Mouse (Mus musculus): ENCODE data around the gene Disp3.

The Disp3 gene

DNA sequence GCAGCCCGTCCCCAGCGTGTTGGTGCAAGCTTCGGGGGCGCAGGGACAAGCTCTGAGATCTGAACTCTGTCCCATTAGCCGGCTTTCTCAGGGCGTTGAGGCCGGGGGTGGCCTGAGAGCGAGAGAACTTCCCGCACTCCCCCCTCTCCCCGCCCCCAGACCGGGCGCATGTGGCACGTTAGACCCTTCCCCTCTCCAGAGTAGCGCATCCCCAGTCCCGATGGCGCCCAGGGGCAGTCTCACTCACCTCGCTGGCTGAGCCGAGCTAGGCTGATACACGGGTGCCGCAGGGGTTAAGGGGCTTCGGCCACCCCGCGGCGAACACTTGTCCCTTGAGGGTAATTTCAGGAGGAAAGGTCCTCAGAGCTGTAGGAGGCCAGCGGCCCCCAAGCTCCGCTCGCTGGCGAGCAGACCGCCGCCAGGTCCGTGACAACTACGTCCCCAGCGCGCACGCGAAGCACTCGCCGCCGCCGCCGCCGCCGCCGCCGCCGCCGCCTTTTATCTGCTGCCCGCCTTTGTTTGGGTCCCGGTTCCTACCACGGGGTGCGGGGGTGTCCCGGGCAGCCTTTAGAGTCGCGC, at the start of gene Disp3:
Gene Disp3 (minus strand): TSS at position 490 of the 579 bp plus-strand sequence.
- no peak for DNase-seq (ENCODE audit: low spot score in 2 of 2)

DNA sequence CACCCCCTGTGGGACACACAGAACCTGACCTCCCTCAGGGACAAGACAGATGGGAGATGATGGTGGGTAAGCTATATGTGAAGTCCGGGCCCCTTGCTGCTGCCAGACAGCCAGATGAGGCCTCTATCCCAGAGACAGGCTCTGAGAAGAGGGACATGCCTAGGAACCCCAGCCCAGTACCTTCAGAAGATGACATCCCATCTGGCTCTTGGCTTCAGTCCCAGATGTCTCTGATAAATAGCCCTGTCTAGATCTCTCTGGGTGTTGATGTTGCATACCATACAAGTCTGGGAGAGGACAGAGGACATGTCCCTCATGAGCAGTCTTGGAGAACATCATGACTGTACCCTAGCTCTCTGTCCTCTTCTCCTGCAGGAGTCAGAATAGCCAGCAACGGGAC, 42.5 kb upstream of the Disp3 start:
- DNase-seq (ENCODE audit: low spot score in 2 of 2), result no peak

DNA sequence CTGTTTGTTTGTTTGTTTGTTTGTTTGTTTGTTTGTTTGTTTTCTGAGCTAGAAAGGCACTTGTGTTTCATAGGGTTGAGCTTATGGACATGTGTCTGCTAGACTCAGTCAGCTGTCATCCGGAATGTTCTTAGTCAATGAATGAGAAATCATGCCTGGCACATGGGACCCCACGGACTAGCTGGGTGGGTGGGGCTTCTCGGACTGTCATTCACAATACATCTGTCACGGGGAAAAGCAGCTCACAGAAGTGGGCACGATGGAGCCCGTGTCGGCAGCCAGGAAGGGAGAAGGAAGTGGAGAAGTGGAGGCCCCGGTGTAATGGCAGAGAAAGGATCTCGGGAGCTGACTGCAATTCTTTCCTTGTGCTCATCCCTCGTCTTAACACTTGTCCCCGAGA, 41.7 kb upstream of the Disp3 start:
- no peak for DNase-seq (ENCODE audit: low spot score in 2 of 2)

DNA sequence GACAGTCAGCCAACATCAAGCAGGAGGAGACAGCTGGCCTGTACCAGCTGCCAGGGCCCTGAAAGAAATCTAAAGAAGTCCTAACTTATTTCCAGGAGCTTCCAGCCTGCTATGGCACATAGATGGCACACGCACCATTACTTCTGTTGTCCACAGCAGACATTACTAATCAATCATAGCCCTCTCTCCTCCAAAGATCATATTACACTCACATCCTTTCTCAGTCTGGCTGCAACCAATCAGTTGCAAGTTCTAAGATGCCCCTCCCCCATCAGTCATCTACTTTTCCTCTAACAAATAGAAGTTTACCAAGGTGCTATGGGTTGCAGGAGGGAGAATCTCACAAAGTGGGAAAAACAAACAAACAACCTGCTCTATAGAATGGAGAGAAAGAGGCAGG, 40.5 kb upstream of the Disp3 start:
- DNase-seq (ENCODE audit: low spot score in 2 of 2), result no peak

GRCm38 (mm10) chr4:148327266-148327997, 39.7 kb upstream of the Disp3 start:
- DNase-seq (ENCODE audit: low spot score in 2 of 2), result no peak

DNA sequence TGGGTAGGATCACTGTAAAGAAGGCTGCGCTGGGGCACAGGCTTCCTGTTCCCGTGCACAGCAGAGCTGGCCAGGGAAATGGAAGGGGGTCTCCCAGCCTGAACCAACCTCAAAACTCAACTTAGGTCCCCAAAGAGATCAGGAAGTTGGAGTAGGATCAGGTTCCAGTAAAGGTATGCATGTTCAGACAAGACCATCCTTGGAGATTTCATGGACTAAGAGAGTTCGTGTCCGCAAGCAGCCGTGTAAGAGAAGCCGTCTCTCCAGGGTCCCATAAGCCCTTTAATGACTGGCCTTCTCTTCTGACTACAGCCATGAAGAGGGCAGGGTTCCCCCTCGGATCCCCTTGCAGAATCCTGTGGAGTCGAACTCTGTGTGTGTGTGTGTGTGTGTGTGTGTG, 39.0 kb upstream of the Disp3 start:
- no peak for DNase-seq (ENCODE audit: low spot score in 2 of 2)

- no peak for DNase-seq (ENCODE audit: low spot score in 2 of 2)
These were observed 38.2 kb upstream of the Disp3 start for GRCm38 (mm10) chr4:148325951-148326350.

DNA sequence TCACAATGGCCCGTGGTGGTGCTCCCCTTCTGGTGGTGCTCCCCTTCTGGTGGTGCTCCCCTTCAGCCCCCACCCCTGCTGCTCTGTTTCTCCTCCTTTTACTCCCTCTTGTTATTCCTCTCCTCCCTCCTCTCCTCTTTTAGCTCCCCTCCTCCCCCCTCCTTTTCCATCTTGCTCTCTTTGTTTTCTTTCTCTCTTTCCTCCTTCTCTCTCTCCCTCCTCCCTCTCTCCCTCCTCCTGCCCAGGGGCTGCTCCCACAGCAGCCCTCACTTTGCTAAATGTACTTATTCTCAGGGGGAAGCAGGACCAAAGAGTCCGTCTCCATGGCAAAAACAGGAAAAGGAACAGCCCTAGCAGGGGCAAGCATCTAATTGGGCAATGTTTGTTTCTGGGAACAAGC, 37.3 kb upstream of the Disp3 start:
- no peak for DNase-seq (ENCODE audit: low spot score in 2 of 2)

- no peak for DNase-seq (ENCODE audit: low spot score in 2 of 2)
These were observed 34.4 kb upstream of the Disp3 start for GRCm38 (mm10) chr4:148322152-148322551.

GRCm38 (mm10) chr4:148319366-148319765, 31.6 kb upstream of the Disp3 start:
- DNase-seq (ENCODE audit: low spot score in 2 of 2), result no peak

DNA sequence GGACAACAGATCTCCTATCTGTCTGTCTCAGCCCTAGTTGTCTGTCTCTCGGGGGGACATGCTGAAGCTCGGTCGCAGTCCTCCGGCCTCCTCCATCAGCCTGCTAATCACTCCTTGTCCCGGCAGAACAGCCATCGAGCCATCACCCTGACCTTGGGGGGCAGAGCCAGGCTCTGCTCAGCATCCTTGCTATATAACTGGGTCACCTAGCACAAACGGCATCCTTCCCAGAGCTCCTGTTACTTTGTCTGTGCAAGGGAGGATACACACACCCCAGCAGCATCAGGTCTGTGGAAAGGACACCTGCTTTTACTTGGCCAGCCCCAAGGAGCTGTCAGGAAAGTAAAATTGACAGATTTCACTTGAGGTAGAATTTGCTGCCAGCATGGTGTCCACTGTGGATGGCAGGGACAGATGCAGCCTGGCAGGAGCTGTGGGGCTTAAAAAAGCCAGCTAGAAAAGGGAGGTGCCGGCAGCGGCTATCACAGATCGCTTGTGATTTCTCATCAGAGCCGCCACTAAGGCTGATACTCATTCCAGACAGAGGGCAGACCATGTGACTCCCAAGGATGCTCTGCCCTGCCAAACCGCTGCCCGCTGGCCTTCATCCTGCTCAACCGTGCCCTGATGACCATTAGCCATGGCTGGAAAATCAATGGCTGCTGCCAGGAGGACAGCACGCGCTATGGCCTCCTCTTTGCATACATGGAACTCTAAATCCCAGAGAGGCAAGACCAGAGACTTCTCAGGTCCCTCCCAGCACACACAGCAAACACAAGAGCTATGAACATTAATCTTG, 27.8 kb upstream of the Disp3 start:
- no peak for DNase-seq (ENCODE audit: low spot score in 2 of 2)

- no peak for DNase-seq (ENCODE audit: low spot score in 2 of 2)
These were observed 26.6 kb upstream of the Disp3 start for GRCm38 (mm10) chr4:148314396-148314795.

DNA sequence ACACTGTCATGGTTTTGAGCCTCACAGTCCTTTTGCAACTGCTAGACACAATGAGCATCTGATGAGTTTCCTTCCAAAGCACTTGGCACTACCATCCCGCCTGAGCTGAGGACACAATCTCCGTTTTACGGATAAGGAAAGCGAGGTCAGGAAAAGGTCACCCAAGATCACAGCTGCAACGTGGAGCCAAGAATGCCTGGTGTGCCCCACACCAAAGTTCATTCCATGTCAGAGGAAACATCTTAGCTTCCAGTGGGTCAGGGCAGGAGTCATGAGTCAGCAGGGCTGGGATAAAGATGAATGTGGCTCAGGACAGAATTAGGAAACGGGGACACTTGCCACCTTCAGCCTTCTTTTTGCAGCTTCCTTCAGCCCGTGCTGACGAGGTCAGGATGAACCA, 25.8 kb upstream of the Disp3 start:
- no peak for DNase-seq (ENCODE audit: low spot score in 2 of 2)

- DNase-seq (ENCODE audit: low spot score in 2 of 2), result no peak
These were observed 24.7 kb upstream of the Disp3 start for GRCm38 (mm10) chr4:148312296-148313116.

DNA sequence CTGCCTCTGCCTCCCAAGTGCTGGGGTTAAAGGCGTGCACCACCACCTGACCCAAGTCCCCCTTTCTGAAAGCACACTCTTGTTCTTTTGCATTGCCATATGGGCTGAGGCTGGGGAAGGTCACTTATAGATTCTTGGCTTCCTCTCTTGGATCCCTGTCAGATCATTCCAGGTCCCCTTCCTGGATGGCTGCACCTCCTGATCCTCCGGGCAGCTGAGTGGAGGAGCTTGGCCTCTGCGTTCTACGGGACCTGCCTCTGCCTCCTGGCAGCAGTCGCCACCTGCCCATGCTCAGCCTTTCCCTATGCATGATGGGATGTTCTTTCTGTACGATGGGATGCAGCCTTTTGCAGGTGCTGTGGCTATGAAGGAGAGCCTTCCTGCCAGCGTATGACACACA, 23.1 kb upstream of the Disp3 start:
- DNase-seq (ENCODE audit: low spot score in 2 of 2), result no peak

GRCm38 (mm10) chr4:148310126-148310525, 22.4 kb upstream of the Disp3 start:
- DNase-seq (ENCODE audit: low spot score in 2 of 2), result no peak

DNA sequence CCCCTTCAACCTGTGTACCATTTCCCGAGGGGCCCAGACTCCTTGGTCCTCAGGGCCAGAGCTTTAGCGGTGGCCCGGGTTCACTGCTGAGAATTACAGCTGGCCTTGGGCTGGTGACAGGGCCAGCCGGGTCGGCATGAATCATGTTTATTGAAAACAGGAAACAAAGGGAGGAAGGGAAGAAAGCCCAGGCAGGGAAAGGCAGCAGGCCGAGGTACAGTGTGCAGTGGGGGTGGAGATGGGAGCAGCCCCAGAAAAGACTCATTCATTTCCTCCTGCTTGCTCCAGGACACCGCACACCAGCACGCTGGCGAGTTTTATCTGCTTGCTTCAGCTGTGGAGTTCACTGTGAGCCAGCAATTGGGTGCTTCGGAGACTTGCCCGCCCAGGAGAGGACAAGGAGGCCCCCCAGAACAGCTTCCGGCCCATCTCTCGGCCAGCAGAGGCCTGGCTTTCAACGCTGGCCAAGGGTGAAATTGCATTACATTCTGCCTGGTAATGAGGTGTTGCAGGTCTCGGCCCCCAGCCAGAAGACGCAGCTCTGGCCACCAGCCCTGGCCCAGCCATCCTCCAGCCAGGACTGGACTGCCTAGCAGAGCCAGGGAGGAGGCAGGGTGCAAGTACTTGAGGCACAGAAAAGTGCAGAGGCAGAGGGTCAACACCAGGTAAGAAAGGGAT, 18.8 kb upstream of the Disp3 start:
- no peak for DNase-seq (ENCODE audit: low spot score in 2 of 2)

- no peak for DNase-seq (ENCODE audit: low spot score in 2 of 2)
These were observed 11.0 kb upstream of the Disp3 start for GRCm38 (mm10) chr4:148298720-148299119.

DNA sequence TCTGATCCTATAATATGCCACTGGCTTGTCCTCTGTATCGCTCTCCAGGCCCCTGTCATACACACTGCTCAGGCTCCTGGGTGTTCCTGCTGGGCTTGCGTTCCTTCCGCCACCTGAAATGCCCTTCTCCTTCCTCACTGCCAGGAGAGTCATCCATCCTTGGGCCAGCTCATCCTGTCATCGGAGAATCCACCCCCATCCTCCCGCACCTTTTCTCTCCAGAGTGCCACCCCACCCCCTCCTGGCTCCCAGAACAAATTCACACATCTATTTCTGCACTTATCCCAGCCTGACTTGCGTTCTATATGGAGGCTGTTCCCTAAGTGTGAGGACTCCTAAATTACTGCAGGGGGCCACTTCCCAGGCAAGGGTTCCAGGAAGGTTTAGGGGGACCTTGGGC, 9.9 kb upstream of the Disp3 start:
- DNase-seq (ENCODE audit: low spot score in 2 of 2), result no peak

GRCm38 (mm10) chr4:148293319-148293718, 5.6 kb upstream of the Disp3 start:
- DNase-seq (ENCODE audit: low spot score in 2 of 2), result no peak

- no peak for DNase-seq (ENCODE audit: low spot score in 2 of 2)
These were observed 4.1 kb upstream of the Disp3 start for GRCm38 (mm10) chr4:148291849-148292248.

Measured in spleen, postnatal 36 days (tissue).